Mouse (Mus musculus): ENCODE data around the gene Otulinl. TPM values are rescaled to one million over a fixed set of nuclear protein-coding genes. Genes with fewer than 3 reads are reported as not detected.

The Otulinl gene
- total and polyA plus RNA-seq, 3 experiments, result 0.84 to 2.5 (median 1.7) TPM

- in situ Hi-C loops (cut with MboI; ENCODE audit: low pct_ligation_motif_present, low pct_unique_long_range_greater_than_20kb, low sequenced_read_pairs), result no loop called here
These were observed 68.7 kb downstream of the Otulinl start for GRCm38 (mm10) chr15:27612533-27613221.

DNA sequence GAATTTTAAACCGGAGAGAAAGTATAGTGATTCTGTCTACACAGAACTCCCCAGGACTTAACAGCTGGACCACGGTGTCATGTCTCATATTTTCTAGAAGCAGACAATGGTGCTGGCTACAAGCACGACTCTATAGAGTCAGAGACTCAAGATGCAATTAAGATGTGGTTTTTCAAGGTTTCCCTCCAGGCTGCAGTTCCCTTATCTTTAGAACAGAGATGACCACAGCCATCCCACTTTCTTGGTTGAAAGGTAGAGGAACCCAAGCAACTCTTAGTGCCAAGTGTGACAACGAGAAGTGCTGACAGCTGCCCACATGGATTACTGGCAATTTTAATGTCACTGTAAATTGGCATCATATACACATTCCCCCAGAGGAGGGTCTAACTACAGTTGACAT, 71.8 kb downstream of the Otulinl start:
- peaks cover 62 to 97% of the 10 kb centered on the region in 2 experiments for H3K36me3 ChIP-seq (replicated peaks in 1 of 2; ENCODE audit: control insufficient read depth in 1 of 2, insufficient read depth in 1 of 2, low read length in 1 of 2)
- in situ Hi-C loops (cut with MboI; ENCODE audit: low pct_ligation_motif_present, low pct_unique_long_range_greater_than_20kb, low sequenced_read_pairs), result no loop called here

More at GRCm38 (mm10) chr15:27612533-27613221, 68.7 kb downstream of the Otulinl start:
- Histone ChIP-seq H3K36me3 (replicated peaks in 1 of 2; ENCODE audit: control insufficient read depth in 1 of 2, insufficient read depth in 1 of 2, low read length in 1 of 2) (peaks cover 64 to 94% of the 10 kb centered on the region in 2 experiments), H3K4me3 (replicated peaks in 1 of 3; ENCODE audit: low read depth in 2 of 3, low read length in 2 of 3, poor library complexity in 1 of 3) (no peak overlapping the region), H3K9me3 (replicated peaks; ENCODE audit: low read length) (no peaks in the 10 kb centered on the region), H3K27ac (ENCODE audit: insufficient read depth, low read depth) (no peak overlapping the region), H3K4me1 (ENCODE audit: control insufficient read depth in 1 of 2, insufficient read depth in 2 of 2) (peaks cover 2 to 20% of the 10 kb centered on the region in 2 experiments; a peak in 3 of 4 replicates), H3K9ac (ENCODE audit: insufficient read depth, low read depth) (no peak overlapping the region), H3K79me2 (replicated peaks; ENCODE audit: control insufficient read depth, extremely low read depth, insufficient read depth, poor library complexity, severe bottlenecking) (no peaks in the 10 kb centered on the region), H3K4me2 (ENCODE audit: insufficient read depth, low read depth, poor library complexity, severe bottlenecking) (no peak overlapping the region), H3K27me3 (replicated peaks) (no peaks in the 10 kb centered on the region)
- peak; percentile 81 for DNase-seq (ENCODE audit: extremely low read depth)
- TF ChIP-seq GABPA (IDR thresholded peaks at IDR 0.05; ENCODE audit: insufficient replicate concordance, low read depth, low read length) (no peak), ZMIZ1 (IDR thresholded peaks at IDR 0.05; ENCODE audit: low read depth, low read length) (no peak), MAX (IDR thresholded peaks at IDR 0.05; ENCODE audit: low read length) (0 out of 2 replicates have a peak, but pooled peaks have one; percentile 22), SMC3 (IDR thresholded peaks at IDR 0.05; ENCODE audit: low read depth, low read length) (peak; percentile 89), BHLHE40 (IDR thresholded peaks at IDR 0.05; ENCODE audit: low read depth, low read length) (no peak), ELF1 (IDR thresholded peaks at IDR 0.05; ENCODE audit: low read depth, low read length) (no peak), NRF1 (IDR thresholded peaks at IDR 0.05; ENCODE audit: low read depth, low read length) (no peak), ZKSCAN1 (IDR thresholded peaks at IDR 0.05; ENCODE audit: borderline replicate concordance, low read depth, low read length) (no peak), RAD21 (IDR thresholded peaks at IDR 0.05; ENCODE audit: low read depth, low read length) (peak; percentile 83), TBP (conservative IDR thresholded peaks at IDR 0.05; ENCODE audit: low read depth, low read length) (no peak), IRF4 (IDR thresholded peaks at IDR 0.05; ENCODE audit: low read depth, low read length) (no peak), CHD2 (IDR thresholded peaks at IDR 0.05; ENCODE audit: low read length) (no peak), MXI1 (IDR thresholded peaks at IDR 0.05; ENCODE audit: low read depth, low read length) (no peak), CTCF (conservative IDR thresholded peaks at IDR 0.05 in 1 of 2, IDR thresholded peaks at IDR 0.05 in 1 of 2; ENCODE audit: low read depth in 2 of 2, low read length in 2 of 2) (peak; percentile 80 to 98), TCF12 (IDR thresholded peaks at IDR 0.05; ENCODE audit: low read depth, low read length) (no peak), PAX5 (IDR thresholded peaks at IDR 0.05; ENCODE audit: low read length) (no peak), ZC3H11A (IDR thresholded peaks at IDR 0.05; ENCODE audit: low read depth, low read length) (peak; percentile 35; the same call in 1 of the 2 replicates), KAT2A (IDR thresholded peaks at IDR 0.05; ENCODE audit: insufficient replicate concordance, low read length) (no peak), POLR2AphosphoS2 (IDR thresholded peaks at IDR 0.05; ENCODE audit: low read depth, low read length) (no peak), MEF2A (IDR thresholded peaks at IDR 0.05; ENCODE audit: borderline replicate concordance, low read depth, low read length) (no peak)
- dilution Hi-C loops (cut with MboI; ENCODE audit: extremely low pct_ligation_motif_present, extremely low pct_unique_long_range_greater_than_20kb, low sequenced_read_pairs), result no loop called here

More for the DNA sequence above, 71.8 kb downstream of the Otulinl start:
- Histone ChIP-seq H3K27ac (ENCODE audit: insufficient read depth, low read depth) (no peak overlapping the region), H3K79me2 (replicated peaks; ENCODE audit: control insufficient read depth, extremely low read depth, insufficient read depth, poor library complexity, severe bottlenecking) (no peaks in the 10 kb centered on the region; the same call in 1 of the 2 replicates), H3K27me3 (replicated peaks) (no peaks in the 10 kb centered on the region), H3K4me2 (ENCODE audit: insufficient read depth, low read depth, poor library complexity, severe bottlenecking) (no peak overlapping the region), H3K9me3 (replicated peaks; ENCODE audit: low read length) (no peaks in the 10 kb centered on the region), H3K4me1 (ENCODE audit: control insufficient read depth in 1 of 2, insufficient read depth in 2 of 2) (peaks cover 2 to 8% of the 10 kb centered on the region in 2 experiments; a peak in 3 of 4 replicates), H3K9ac (ENCODE audit: insufficient read depth, low read depth) (no peak overlapping the region), H3K4me3 (replicated peaks in 1 of 3; ENCODE audit: low read depth in 2 of 3, low read length in 2 of 3, poor library complexity in 1 of 3) (no peak overlapping the region)
- no peak for TF ChIP-seq CHD2 (IDR thresholded peaks at IDR 0.05; ENCODE audit: low read length)
- TF ChIP-seq E2F4 (IDR thresholded peaks at IDR 0.05; ENCODE audit: insufficient replicate concordance, low read depth, low read length), result no peak
- TF ChIP-seq RCOR1 (conservative IDR thresholded peaks at IDR 0.05; ENCODE audit: low read depth, low read length), result no peak
- no peak for TF ChIP-seq MAFK (IDR thresholded peaks at IDR 0.05; ENCODE audit: insufficient replicate concordance, low read length)
- no peak for TF ChIP-seq MEF2A (IDR thresholded peaks at IDR 0.05; ENCODE audit: borderline replicate concordance, low read depth, low read length)
- no peak for TF ChIP-seq GABPA (IDR thresholded peaks at IDR 0.05; ENCODE audit: insufficient replicate concordance, low read depth, low read length)
- no peak for TF ChIP-seq ZMIZ1 (IDR thresholded peaks at IDR 0.05; ENCODE audit: low read depth, low read length)
- TF ChIP-seq NELFE (IDR thresholded peaks at IDR 0.05; ENCODE audit: low read depth, low read length), result no peak
- TF ChIP-seq ZC3H11A (IDR thresholded peaks at IDR 0.05; ENCODE audit: low read depth, low read length), result no peak
- TF ChIP-seq CTCF (conservative IDR thresholded peaks at IDR 0.05 in 1 of 2, IDR thresholded peaks at IDR 0.05 in 1 of 2; ENCODE audit: low read depth in 2 of 2, low read length in 2 of 2), result no peak
- TF ChIP-seq MAX (IDR thresholded peaks at IDR 0.05; ENCODE audit: low read length), result no peak
- no peak for TF ChIP-seq MAZ (IDR thresholded peaks at IDR 0.05; ENCODE audit: low read depth, low read length)
- no peak for TF ChIP-seq ZNF384 (IDR thresholded peaks at IDR 0.05; ENCODE audit: low read depth, low read length)
- TF ChIP-seq CHD1 (IDR thresholded peaks at IDR 0.05; ENCODE audit: low read depth, low read length), result no peak
- TF ChIP-seq ETS1 (conservative IDR thresholded peaks at IDR 0.05; ENCODE audit: low read depth, low read length), result no peak
- dilution Hi-C loops (cut with MboI; ENCODE audit: extremely low pct_ligation_motif_present, extremely low pct_unique_long_range_greater_than_20kb, low sequenced_read_pairs), result no loop called here
- DNase-seq (ENCODE audit: extremely low read depth), result no peak
